Mouse (Mus musculus) bone marrow macrophage, adult 2 months (primary cell): Measurements from ENCODE around the gene Cemip2.

Experiments
- CTCF ChIP-seq: IDR thresholded peaks from 2 replicates; pipeline ENCODE4 v1.5.1; 2012; ENCODE audit warnings: low read depth, mild to moderate bottlenecking, low read length, moderate library complexity
- POLR2A ChIP-seq: IDR thresholded peaks from 2 replicates; pipeline ENCODE4 v1.6.1; 2012; ENCODE audit warnings: mild to moderate bottlenecking, low read depth, low read length, borderline replicate concordance

DNA sequence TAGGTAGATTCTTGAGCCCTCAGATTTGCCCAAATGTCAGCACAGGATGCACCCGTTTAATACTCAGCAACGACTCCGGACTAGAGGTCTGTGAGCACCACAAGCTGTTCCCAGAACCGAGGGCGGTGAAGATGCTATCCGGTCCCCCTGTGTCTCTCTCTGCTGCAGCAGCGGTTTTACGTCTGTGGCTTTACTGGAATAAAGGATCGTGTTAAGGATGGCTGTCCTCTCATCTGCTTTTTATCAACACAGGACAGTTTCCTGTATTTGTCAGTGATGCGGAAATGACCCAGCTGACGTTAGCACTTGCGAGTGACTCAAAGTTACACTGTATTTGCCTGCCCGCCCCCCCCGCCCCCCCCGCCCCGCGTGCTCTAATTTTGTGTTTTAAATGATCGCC is 40.7 kb upstream of the Cemip2 start:
- TF ChIP-seq POLR2A (no peak), CTCF (no peak)
